Mouse (Mus musculus): Measurements from ENCODE around the gene Olfr716.
"Not testable (repeated sequence)": the region's sequence is repeated elsewhere in the genome, so short reads cannot be mapped to it uniquely, and the experiment has no call there.

Gene Olfr716

GRCm38 (mm10) chr7:107138027-107138426, at the start of gene Olfr716:
Olfr716 (plus strand) TSS chr7:107138327.
- not testable (repeated sequence) for DNase-seq

GRCm38 (mm10) chr7:107092920-107093319, 45.2 kb upstream of the Olfr716 start, which contains the start of gene Olfr17:
Olfr17 (plus strand) TSS chr7:107093220.
- DNase-seq = no peak

GRCm38 (mm10) chr7:107110269-107110668, 27.9 kb upstream of the Olfr716 start, which contains the start of gene Olfr715b:
Olfr715b (minus strand) TSS chr7:107110369.
- not testable (repeated sequence) for DNase-seq

GRCm38 (mm10) chr7:107130983-107131382, 7.1 kb upstream of the Olfr716 start, which contains the start of gene Olfr715:
Olfr715 (minus strand) TSS chr7:107131083.
- not testable (repeated sequence) for DNase-seq

GRCm38 (mm10) chr7:107166690-107167089, 28.6 kb downstream of the Olfr716 start, which contains the start of gene Nlrp14:
Nlrp14 (plus strand) TSS chr7:107166990.
- no peak for DNase-seq

GRCm38 (mm10) chr7:107180406-107180805, 42.3 kb downstream of the Olfr716 start:
- no peak for DNase-seq

Data from thymus, postnatal 4 days (tissue).